Mouse (Mus musculus): Measurements from ENCODE around the gene Agap1. TPM values are rescaled to one million over a fixed set of nuclear protein-coding genes. Genes with fewer than 3 reads are reported as not detected.

Agap1 gene
- polyA plus RNA-seq, 1 experiment from 2014 or later = 28.6 TPM

DNA sequence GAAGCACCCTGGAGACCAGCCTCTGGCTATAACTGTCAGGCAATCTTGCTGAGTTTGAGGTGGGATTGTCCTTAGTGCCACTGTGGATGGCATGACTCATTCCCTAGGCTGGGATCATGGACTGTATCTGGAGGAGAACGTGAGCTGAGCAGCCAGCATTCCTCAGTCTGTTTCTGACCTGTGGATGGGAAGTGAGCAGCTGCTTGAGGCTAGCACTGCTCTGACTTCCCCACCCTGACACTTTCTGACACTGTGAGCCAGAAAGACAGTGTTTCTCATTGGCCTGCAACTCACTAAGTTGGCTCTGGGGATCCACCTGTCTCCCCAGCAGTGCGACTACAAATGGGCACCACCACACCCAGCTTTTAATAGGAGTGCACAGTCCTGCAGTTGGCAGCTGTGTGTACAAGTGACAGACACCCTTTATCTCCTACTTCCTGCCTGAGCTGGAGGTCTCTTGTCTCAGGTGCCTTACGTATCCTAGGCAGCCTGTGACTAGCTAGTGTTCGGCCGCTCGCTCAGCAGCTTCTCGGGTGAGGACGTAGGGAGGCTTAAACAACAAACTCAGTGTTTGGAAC, 55.2 kb downstream of the Agap1 start:
- H3K36me3 ChIP-seq (ENCODE audit: control insufficient read depth, insufficient read depth, low read length) = no peaks in the 10 kb centered on the region
- H3K9ac ChIP-seq (ENCODE audit: low read length) = no peak overlapping the region
- H3K4me3 ChIP-seq (ENCODE audit: low read depth, low read length) = no peak overlapping the region
- peaks cover 14% of the 10 kb centered on the region; the same call in 1 of the 2 replicates for H3K4me1 ChIP-seq (ENCODE audit: control insufficient read depth, insufficient read depth, low read length)
- DNase-seq (ENCODE audit: low spot score) (no peak), ATAC-seq (peak; percentile 29; the same call in 1 of the 2 replicates)
- no peak overlapping the region for H3K27ac ChIP-seq (ENCODE audit: low read depth, low read length)
- WGBS = 6% methylated on average over 8 of the region's 8 CpGs
- H3K9me3 ChIP-seq (replicated peaks; ENCODE audit: control insufficient read depth, low read length) = no peaks in the 10 kb centered on the region
- no peaks in the 10 kb centered on the region for H3K27me3 ChIP-seq (replicated peaks; ENCODE audit: control insufficient read depth, insufficient read depth, low read length)
- no peak overlapping the region for H3K4me2 ChIP-seq (ENCODE audit: low read length)

DNA sequence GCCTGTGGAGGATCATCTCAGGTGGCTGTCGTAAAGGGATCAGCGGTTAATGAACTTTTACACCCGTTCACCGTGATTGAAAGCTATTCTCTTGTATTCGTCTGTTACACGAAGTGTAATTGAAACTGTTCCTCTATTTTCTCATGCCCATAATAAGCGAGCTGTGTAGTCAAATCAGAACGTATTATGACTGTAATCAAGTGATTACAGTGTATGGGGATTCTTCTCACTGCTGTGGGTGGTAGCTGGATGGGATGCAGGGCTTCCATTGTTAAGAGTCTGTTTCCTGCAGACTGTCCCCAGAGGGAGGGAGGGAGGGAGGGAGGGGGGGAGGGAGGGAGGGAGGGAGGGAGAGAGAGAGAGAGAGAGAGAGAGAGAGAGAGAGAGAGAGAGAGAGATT, 56.1 kb downstream of the Agap1 start:
- no peak overlapping the region for H3K9ac ChIP-seq (ENCODE audit: low read length)
- DNase-seq (ENCODE audit: low spot score) (peak; percentile 62), ATAC-seq (peak; percentile 61)
- no peak overlapping the region for H3K27ac ChIP-seq (ENCODE audit: low read depth, low read length)
- H3K36me3 ChIP-seq (ENCODE audit: control insufficient read depth, insufficient read depth, low read length) = no peaks in the 10 kb centered on the region
- H3K4me2 ChIP-seq (ENCODE audit: low read length) = no peak overlapping the region
- H3K4me1 ChIP-seq (ENCODE audit: control insufficient read depth, insufficient read depth, low read length) = peaks cover 14% of the 10 kb centered on the region; the same call in 1 of the 2 replicates
- H3K27me3 ChIP-seq (replicated peaks; ENCODE audit: control insufficient read depth, insufficient read depth, low read length) = no peaks in the 10 kb centered on the region
- WGBS = 8% methylated on average over 8 of the region's 8 CpGs
- H3K9me3 ChIP-seq (replicated peaks; ENCODE audit: control insufficient read depth, low read length) = no peaks in the 10 kb centered on the region
- H3K4me3 ChIP-seq (ENCODE audit: low read depth, low read length) = no peak overlapping the region

DNA sequence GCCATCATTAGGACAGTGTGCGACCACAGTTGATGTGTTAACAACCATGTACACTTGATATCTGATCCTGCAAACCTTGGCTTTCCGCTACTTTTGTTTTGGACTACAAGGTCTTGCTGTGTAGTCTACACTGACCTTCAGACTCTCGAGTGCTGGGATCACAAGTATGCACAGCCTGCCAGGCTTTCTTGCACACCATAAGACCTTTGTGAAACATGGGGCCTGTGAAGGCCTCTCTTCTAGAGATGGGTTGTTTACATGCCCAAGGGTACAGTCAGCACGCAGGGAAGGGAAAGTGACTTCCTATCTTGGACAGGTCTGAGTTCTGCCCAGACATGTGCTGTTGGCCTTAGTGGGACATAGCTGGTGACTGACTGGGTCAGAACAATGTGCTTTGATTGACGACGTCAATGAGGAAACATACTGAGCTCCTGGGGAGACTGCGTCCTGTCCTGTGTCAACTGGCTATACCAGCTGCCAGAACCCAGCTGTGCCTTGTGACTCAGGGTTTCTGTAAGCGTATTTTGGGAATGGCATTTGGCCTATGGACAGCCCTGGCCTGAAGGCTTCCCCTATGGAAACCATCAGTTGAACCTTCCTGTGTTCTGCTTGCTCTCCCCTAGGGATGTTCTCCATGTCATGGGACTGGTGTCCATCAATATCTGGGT, 59.1 kb downstream of the Agap1 start:
- no peak overlapping the region for H3K9ac ChIP-seq (ENCODE audit: low read length)
- ATAC-seq (no peak), DNase-seq (ENCODE audit: low spot score) (no peak)
- H3K27ac ChIP-seq (ENCODE audit: low read depth, low read length) = no peak overlapping the region
- no peak overlapping the region for H3K4me2 ChIP-seq (ENCODE audit: low read length)
- no peak overlapping the region for H3K4me3 ChIP-seq (ENCODE audit: low read depth, low read length)
- no peaks in the 10 kb centered on the region for H3K9me3 ChIP-seq (replicated peaks; ENCODE audit: control insufficient read depth, low read length)
- no peaks in the 10 kb centered on the region for H3K36me3 ChIP-seq (ENCODE audit: control insufficient read depth, insufficient read depth, low read length)
- peaks cover 23% of the 10 kb centered on the region for H3K4me1 ChIP-seq (ENCODE audit: control insufficient read depth, insufficient read depth, low read length)
- WGBS = 78% methylated on average over 8 of the region's 8 CpGs
- H3K27me3 ChIP-seq (replicated peaks; ENCODE audit: control insufficient read depth, insufficient read depth, low read length) = peaks cover 8% of the 10 kb centered on the region; the same call in 1 of the 2 replicates

DNA sequence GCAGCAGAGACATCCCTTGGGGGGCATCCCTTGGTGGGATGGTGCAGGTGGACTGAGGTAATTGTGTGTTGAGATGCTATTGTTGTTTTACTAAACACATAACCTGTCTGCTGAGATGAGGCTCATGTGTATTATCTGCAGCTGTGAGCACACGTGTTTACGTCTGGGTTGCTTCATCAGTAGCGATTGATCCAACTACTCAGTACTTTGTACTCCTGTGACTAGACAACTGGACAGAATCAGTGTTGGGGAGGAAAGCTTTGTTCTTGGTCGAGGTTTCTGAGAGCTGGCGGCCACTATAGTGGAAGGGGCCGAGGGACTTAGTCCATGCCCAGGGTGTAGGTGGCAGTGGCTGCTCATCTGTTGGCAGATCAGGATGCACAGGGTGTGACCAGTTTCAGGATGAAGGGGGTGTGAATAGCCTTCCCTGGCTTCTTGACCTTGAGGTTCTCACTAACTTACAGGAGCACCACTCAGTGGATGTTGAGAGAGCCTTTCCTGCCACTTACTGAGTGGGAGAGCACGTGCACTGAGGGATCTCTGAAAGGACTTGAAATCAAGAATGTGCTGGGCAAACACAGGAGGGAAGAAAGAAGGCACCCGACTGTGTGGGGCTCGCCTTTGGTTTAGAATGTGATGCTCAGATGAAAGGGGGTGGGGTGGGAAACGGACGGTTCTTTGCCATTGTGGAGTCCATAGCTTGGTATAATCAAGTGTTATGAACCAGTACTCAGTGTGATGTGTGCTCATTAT, 61.4 kb downstream of the Agap1 start:
- DNase-seq (ENCODE audit: low spot score) = no peak
- Histone ChIP-seq H3K27ac (ENCODE audit: low read depth, low read length) (no peak overlapping the region), H3K36me3 (ENCODE audit: control insufficient read depth, insufficient read depth, low read length) (no peaks in the 10 kb centered on the region), H3K4me3 (ENCODE audit: low read depth, low read length) (no peak overlapping the region), H3K9ac (ENCODE audit: low read length) (no peak overlapping the region), H3K9me3 (replicated peaks; ENCODE audit: control insufficient read depth, low read length) (no peaks in the 10 kb centered on the region), H3K27me3 (replicated peaks; ENCODE audit: control insufficient read depth, insufficient read depth, low read length) (peaks cover 11% of the 10 kb centered on the region; the same call in 1 of the 2 replicates), H3K4me1 (ENCODE audit: control insufficient read depth, insufficient read depth, low read length) (peaks cover 12% of the 10 kb centered on the region), H3K4me2 (ENCODE audit: low read length) (no peak overlapping the region)
- WGBS = 52% methylated on average over 11 of the region's 11 CpGs
- no peak for ATAC-seq

DNA sequence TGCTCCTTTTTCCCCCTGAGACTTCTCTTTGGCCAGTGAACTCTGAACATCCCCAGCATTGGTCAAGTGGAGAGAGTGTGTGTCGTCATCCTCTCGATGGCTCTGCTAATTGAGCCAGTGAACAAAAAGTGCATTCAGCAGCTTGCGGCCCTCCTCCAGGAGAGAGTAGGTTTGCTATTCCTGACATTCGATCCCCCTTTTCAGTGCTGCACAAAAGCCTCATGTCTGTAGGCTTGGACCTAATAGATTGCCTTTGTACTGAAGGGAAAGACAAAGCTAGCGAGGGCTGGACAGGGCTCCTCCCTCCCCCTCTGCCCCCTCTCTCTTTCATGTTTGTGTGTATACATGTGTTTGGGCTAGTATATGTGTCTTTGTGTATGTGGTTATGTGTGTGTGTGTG, 63.2 kb downstream of the Agap1 start:
- WGBS = 2% methylated on average over 5 of the region's 5 CpGs
- Histone ChIP-seq H3K9me3 (replicated peaks; ENCODE audit: control insufficient read depth, low read length) (no peaks in the 10 kb centered on the region), H3K4me3 (ENCODE audit: low read depth, low read length) (no peak overlapping the region), H3K27me3 (replicated peaks; ENCODE audit: control insufficient read depth, insufficient read depth, low read length) (peaks cover 11% of the 10 kb centered on the region; the same call in 1 of the 2 replicates), H3K36me3 (ENCODE audit: control insufficient read depth, insufficient read depth, low read length) (no peaks in the 10 kb centered on the region), H3K4me2 (ENCODE audit: low read length) (0 out of 2 replicates have a peak overlapping the region, but pooled peaks have one; percentile 14), H3K27ac (ENCODE audit: low read depth, low read length) (no peak overlapping the region), H3K4me1 (ENCODE audit: control insufficient read depth, insufficient read depth, low read length) (peaks cover 14% of the 10 kb centered on the region), H3K9ac (ENCODE audit: low read length) (no peak overlapping the region)
- DNase-seq (ENCODE audit: low spot score) (peak; percentile 64), ATAC-seq (peak; percentile 47)

DNA sequence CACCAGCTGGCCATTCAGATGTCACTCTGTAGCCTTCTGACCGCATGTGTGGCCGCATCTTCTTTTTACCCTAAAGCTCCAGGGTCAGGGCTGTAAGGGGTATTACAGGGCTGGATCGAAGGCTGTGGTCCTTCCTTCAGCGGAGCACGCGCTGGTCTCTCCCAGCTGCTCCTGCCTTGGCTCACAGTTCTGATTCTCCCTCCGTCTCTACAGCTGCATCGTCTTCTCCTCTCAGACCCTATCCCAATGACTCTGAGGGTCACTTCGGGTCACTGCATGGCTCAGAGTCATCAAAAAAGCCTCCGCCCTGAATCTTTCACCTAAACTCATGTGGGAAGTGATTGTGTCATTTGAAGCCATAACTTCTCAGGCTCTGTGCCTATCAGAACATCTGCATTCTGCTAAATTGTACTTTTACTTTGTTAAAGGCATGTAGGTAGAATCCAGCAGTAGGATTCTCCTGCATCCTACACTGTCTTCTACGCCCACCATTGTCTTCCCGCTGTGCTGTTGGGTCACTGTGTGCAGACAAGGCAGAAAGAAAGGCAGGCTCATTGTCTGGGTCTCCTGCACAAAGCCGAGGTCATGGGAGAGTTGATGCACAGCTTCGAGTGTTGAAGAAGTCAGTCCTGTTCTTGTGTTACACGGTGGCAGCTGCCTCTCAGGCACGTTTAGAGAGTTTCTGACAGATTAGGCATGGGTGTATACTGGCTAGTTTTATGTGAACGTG, 65.5 kb downstream of the Agap1 start:
- H3K36me3 ChIP-seq (ENCODE audit: control insufficient read depth, insufficient read depth, low read length) = no peaks in the 10 kb centered on the region
- DNase-seq (ENCODE audit: low spot score) (no peak), ATAC-seq (no peak)
- H3K27ac ChIP-seq (ENCODE audit: low read depth, low read length) = no peak overlapping the region
- no peak overlapping the region for H3K9ac ChIP-seq (ENCODE audit: low read length)
- no peak overlapping the region for H3K4me3 ChIP-seq (ENCODE audit: low read depth, low read length)
- peaks cover 11% of the 10 kb centered on the region; the same call in 1 of the 2 replicates for H3K27me3 ChIP-seq (replicated peaks; ENCODE audit: control insufficient read depth, insufficient read depth, low read length)
- no peak overlapping the region for H3K4me2 ChIP-seq (ENCODE audit: low read length)
- peaks cover 14% of the 10 kb centered on the region for H3K4me1 ChIP-seq (ENCODE audit: control insufficient read depth, insufficient read depth, low read length)
- no peaks in the 10 kb centered on the region for H3K9me3 ChIP-seq (replicated peaks; ENCODE audit: control insufficient read depth, low read length)
- WGBS = 48% methylated on average over 17 of the region's 17 CpGs

DNA sequence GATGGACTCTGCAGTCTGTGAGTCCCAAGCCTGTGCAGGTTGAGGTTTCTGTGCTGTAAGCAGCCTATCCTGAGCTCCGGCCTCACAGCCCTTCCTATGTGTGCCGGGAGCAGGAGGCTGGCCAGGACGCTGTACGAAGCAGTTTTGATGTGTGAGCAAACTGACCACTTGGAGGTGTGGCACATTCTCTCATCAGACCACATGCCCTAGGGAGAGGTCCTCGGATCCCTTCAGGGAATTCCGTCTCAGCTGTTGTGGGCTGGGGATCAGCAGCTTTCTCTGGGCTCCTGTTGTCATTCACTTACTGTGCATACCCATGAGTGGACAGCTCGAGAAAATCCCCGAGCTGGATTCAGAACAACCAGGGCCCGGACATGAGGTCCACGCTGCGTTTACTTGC, 66.8 kb downstream of the Agap1 start:
- DNase-seq (ENCODE audit: low spot score) = no peak
- 73% methylated on average over 11 of the region's 11 CpGs for WGBS
- H3K27ac ChIP-seq (ENCODE audit: low read depth, low read length) = no peak overlapping the region
- H3K4me3 ChIP-seq (ENCODE audit: low read depth, low read length) = no peak overlapping the region
- H3K9me3 ChIP-seq (replicated peaks; ENCODE audit: control insufficient read depth, low read length) = no peaks in the 10 kb centered on the region
- H3K4me1 ChIP-seq (ENCODE audit: control insufficient read depth, insufficient read depth, low read length) = peaks cover 14% of the 10 kb centered on the region
- no peak overlapping the region for H3K9ac ChIP-seq (ENCODE audit: low read length)
- no peak overlapping the region for H3K4me2 ChIP-seq (ENCODE audit: low read length)
- ATAC-seq = no peak
- no peaks in the 10 kb centered on the region for H3K36me3 ChIP-seq (ENCODE audit: control insufficient read depth, insufficient read depth, low read length)
- H3K27me3 ChIP-seq (replicated peaks; ENCODE audit: control insufficient read depth, insufficient read depth, low read length) = peaks cover 9% of the 10 kb centered on the region; the same call in 1 of the 2 replicates

DNA sequence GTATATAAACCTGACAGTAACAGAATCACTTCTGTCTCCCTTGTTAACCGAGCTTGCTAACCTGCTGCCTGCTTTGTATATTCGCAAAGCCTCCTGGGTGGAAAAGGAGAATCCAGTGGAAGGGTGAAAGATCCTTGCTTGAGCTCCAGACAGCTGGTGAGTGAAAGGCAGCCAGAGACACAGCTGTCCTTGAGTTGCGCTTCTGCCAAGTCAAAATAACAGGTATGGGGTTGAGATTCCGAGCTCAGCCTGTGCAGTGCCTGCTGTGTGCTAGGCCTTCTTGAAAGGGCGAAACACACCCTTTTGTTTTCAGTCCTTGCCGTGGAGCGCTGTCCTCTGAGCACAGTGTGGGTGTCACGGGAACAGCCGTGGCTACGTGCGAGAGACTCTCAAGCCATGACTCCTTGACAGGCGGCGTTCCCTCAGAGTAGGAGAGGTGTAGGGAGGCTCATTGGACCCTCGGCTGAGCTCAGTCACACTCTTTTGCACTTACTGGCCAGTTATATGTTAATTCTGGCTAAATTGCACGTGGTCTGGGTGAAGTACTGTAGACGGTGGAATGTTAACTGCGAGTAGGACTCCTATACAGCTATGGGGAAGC, 67.4 kb downstream of the Agap1 start:
- H3K36me3 ChIP-seq (ENCODE audit: control insufficient read depth, insufficient read depth, low read length) = no peaks in the 10 kb centered on the region

More for the DNA sequence above, 67.4 kb downstream of the Agap1 start:
- H3K4me3 ChIP-seq (ENCODE audit: low read depth, low read length) = no peak overlapping the region
- no peaks in the 10 kb centered on the region for H3K9me3 ChIP-seq (replicated peaks; ENCODE audit: control insufficient read depth, low read length)
- WGBS = 54% methylated on average over 17 of the region's 17 CpGs
- H3K9ac ChIP-seq (ENCODE audit: low read length) = no peak overlapping the region; the same call in 1 of the 2 replicates
- H3K27me3 ChIP-seq (replicated peaks; ENCODE audit: control insufficient read depth, insufficient read depth, low read length) = peaks cover 3% of the 10 kb centered on the region; the same call in 1 of the 2 replicates
- H3K4me2 ChIP-seq (ENCODE audit: low read length) = no peak overlapping the region
- DNase-seq (ENCODE audit: low spot score) (no peak), ATAC-seq (no peak)
- no peak overlapping the region for H3K27ac ChIP-seq (ENCODE audit: low read depth, low read length)
- H3K4me1 ChIP-seq (ENCODE audit: control insufficient read depth, insufficient read depth, low read length) = peaks cover 14% of the 10 kb centered on the region

Measured in forebrain, embryonic 14.5 days (tissue).